Comparison of ENCODE assay signal across 9 mouse cellular contexts in the genomic region with DNA sequence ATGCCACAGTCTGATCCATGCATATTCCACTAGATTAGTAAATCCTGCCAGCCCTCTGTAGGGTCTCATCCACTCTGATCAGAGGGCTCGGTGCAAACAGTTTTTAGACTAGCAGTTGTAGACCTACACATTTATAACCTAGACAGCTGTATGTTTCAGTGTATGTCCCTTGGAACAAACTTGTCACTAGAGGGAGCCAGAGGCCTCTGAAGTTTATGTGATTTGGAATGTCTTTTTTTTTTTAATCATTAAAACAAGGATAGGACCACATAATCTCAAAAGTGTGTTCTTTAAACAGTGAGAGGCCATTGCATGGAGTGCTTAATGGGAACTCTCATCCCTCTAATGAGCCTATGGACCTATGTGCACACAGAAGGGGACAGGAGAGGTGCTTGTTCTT.
DNase-seq lines count a peak whose midpoint lies in the region; ATAC-seq and TF ChIP-seq lines count a peak whose summit lies in the region.
"Had no signal": no experiment of that assay in that cellular context is flagged by ENCODE, and none has a peak within 500 bp of the region (broad histone marks: within the 10 kb centered on the region; RNA-seq: fewer than 3 reads in every experiment).

No protein-coding gene starts in this region.

- peak; percentile 48 for DNase-seq in kidney, adult 2 months
- peak; percentile 7 for DNase-seq in CD4-positive helper T cell, adult 2 months (ENCODE audit: low read depth, low spot score)
- DNase-seq in MEL (ENCODE audit: low read depth, low spot score) = peak; percentile 55
- peak; percentile 76 for DNase-seq in kidney, postnatal 0 days (ENCODE audit: low spot score)
- no peak for DNase-seq in yolk sac, embryonic 10.5 days (ENCODE audit: low spot score)

- no peak for TF ChIP-seq POLR2A in kidney, adult 2 months (IDR thresholded peaks at IDR 0.05; ENCODE audit: low read depth, low read length)
- TF ChIP-seq POLR2A in MEL (IDR thresholded peaks at IDR 0.05; ENCODE audit: control insufficient read depth in 1 of 2, insufficient read depth in 1 of 2, low read depth in 1 of 2, low read length in 2 of 2, poor library complexity in 1 of 2) = no peak

- no peaks in the 10 kb centered on the region for H3K27me3 ChIP-seq in kidney, adult 2 months (replicated peaks; ENCODE audit: control insufficient read depth, insufficient read depth, low read length)
- H3K27me3 ChIP-seq in kidney, embryonic 16.5 days (ENCODE audit: insufficient read depth, low read length) = no peaks in the 10 kb centered on the region
- H3K27me3 ChIP-seq in MEL (ENCODE audit: control insufficient read depth in 1 of 2, insufficient read depth in 2 of 2, low read length in 2 of 2) = peaks cover 3 to 4% of the 10 kb centered on the region in 2 experiments; a peak in 3 of 4 replicates
- H3K27me3 ChIP-seq in kidney, postnatal 0 days (ENCODE audit: insufficient read depth, low read length) = no peaks in the 10 kb centered on the region
- H3K27me3 ChIP-seq: limb, embryonic 15.5 days had no signal

- H3K4me3 ChIP-seq in kidney, adult 2 months (ENCODE audit: insufficient read depth, low read depth, low read length) = no peak overlapping the region
- no peak overlapping the region for H3K4me3 ChIP-seq in kidney, embryonic 16.5 days (ENCODE audit: low read length)
- H3K4me3 ChIP-seq in MEL (ENCODE audit: control insufficient read depth in 1 of 2, insufficient read depth in 1 of 2, low read depth in 2 of 2, low read length in 2 of 2) = no peak overlapping the region
- H3K4me3 ChIP-seq in kidney, postnatal 0 days (replicated peaks; ENCODE audit: low read depth, low read length) = no peak overlapping the region
- H3K4me3 ChIP-seq: erythroblast, embryonic 14.5 days; limb, embryonic 15.5 days had no signal

- no peak for ATAC-seq in kidney, embryonic 16.5 days (ENCODE audit: low FRiP score, low TSS enrichment)
- no peak for ATAC-seq in kidney, postnatal 0 days (replicated peaks; ENCODE audit: low FRiP score, low read depth)
- ATAC-seq in erythroid progenitor cell, adult 5-6 weeks (replicated peaks; ENCODE audit: low FRiP score, poor library complexity, severe bottlenecking) = no peak

- no peaks in the 10 kb centered on the region for H3K4me1 ChIP-seq in kidney, adult 2 months (ENCODE audit: control insufficient read depth, insufficient read depth, low read length)
- no peaks in the 10 kb centered on the region for H3K4me1 ChIP-seq in kidney, embryonic 16.5 days (ENCODE audit: insufficient read depth, low read length)
- H3K4me1 ChIP-seq in MEL (ENCODE audit: control insufficient read depth in 1 of 2, insufficient read depth in 2 of 2, low read length in 2 of 2) = no peaks in the 10 kb centered on the region
- H3K4me1 ChIP-seq in kidney, postnatal 0 days (replicated peaks; ENCODE audit: insufficient read depth, low read length) = no peaks in the 10 kb centered on the region
- H3K4me1 ChIP-seq: limb, embryonic 15.5 days had no signal

- no peak overlapping the region for H3K9ac ChIP-seq in kidney, embryonic 16.5 days (replicated peaks; ENCODE audit: low read length)
- no peak overlapping the region for H3K9ac ChIP-seq in MEL (ENCODE audit: control insufficient read depth, low read depth, low read length, poor library complexity, severe bottlenecking)
- no peak overlapping the region for H3K9ac ChIP-seq in kidney, postnatal 0 days (ENCODE audit: low read depth, low read length)
- H3K9ac ChIP-seq: limb, embryonic 15.5 days had no signal

- no peak for TF ChIP-seq CTCF in kidney, adult 2 months (conservative IDR thresholded peaks at IDR 0.05; ENCODE audit: insufficient read depth, insufficient read length, low read depth, low read length)
- TF ChIP-seq CTCF in MEL (IDR thresholded peaks at IDR 0.05 in 2 of 3, conservative IDR thresholded peaks at IDR 0.05 in 1 of 3; ENCODE audit: control insufficient read depth in 1 of 3, insufficient read depth in 1 of 3, low read depth in 2 of 3, low read length in 3 of 3, poor library complexity in 1 of 3, severe bottlenecking in 1 of 3) = peak; percentile 5 to 64 (median 30); a peak in 3 of 6 replicates
- peak; percentile 73 for TF ChIP-seq CTCF in kidney, postnatal 0 days (IDR thresholded peaks at IDR 0.05; ENCODE audit: low read depth)

- no peak for TF ChIP-seq EP300 in MEL (IDR thresholded peaks at IDR 0.05; ENCODE audit: low read depth in 1 of 2, low read length in 2 of 2)

- H3K36me3 ChIP-seq in kidney, adult 2 months (ENCODE audit: control insufficient read depth, insufficient read depth, low read length) = no peaks in the 10 kb centered on the region
- H3K36me3 ChIP-seq in kidney, embryonic 16.5 days (ENCODE audit: insufficient read depth, low read length) = peaks cover 16% of the 10 kb centered on the region; the same call in 1 of the 2 replicates
- no peaks in the 10 kb centered on the region for H3K36me3 ChIP-seq in MEL (ENCODE audit: control insufficient read depth in 1 of 2, insufficient read depth in 2 of 2, low read length in 2 of 2)
- no peaks in the 10 kb centered on the region for H3K36me3 ChIP-seq in kidney, postnatal 0 days (ENCODE audit: insufficient read depth, low read length)

- H3K79me2 ChIP-seq in MEL (ENCODE audit: control insufficient read depth, insufficient read depth, low read length, poor library complexity) = no peaks in the 10 kb centered on the region

- TF ChIP-seq RAD21 in MEL (IDR thresholded peaks at IDR 0.05; ENCODE audit: low read depth, low read length) = peak; percentile 68

- H3K4me2 ChIP-seq in kidney, embryonic 16.5 days (replicated peaks; ENCODE audit: low read depth, low read length) = no peak overlapping the region
- H3K4me2 ChIP-seq in kidney, postnatal 0 days (ENCODE audit: low read length) = no peak overlapping the region
- H3K4me2 ChIP-seq: limb, embryonic 15.5 days had no signal

- H3K9me3 ChIP-seq in kidney, embryonic 16.5 days (ENCODE audit: low read length) = peaks cover 15% of the 10 kb centered on the region
- H3K9me3 ChIP-seq in MEL (replicated peaks; ENCODE audit: insufficient read depth, low read length) = no peaks in the 10 kb centered on the region
- H3K9me3 ChIP-seq in kidney, postnatal 0 days (replicated peaks; ENCODE audit: low read length) = no peaks in the 10 kb centered on the region

- 53% methylated on average over 1 of the region's 1 CpGs for WGBS in kidney, adult 2 months
- WGBS in kidney, embryonic 16.5 days = 64% methylated on average over 1 of the region's 1 CpGs
- 63% methylated on average over 1 of the region's 1 CpGs for WGBS in kidney, postnatal 0 days

- H3K27ac ChIP-seq in kidney, adult 2 months (ENCODE audit: insufficient read depth, low read depth, low read length) = no peak overlapping the region
- no peak overlapping the region for H3K27ac ChIP-seq in kidney, embryonic 16.5 days (ENCODE audit: low read length)
- H3K27ac ChIP-seq in MEL (ENCODE audit: control insufficient read depth, low read depth, low read length) = no peak overlapping the region
- H3K27ac ChIP-seq in kidney, postnatal 0 days = no peak overlapping the region
- H3K27ac ChIP-seq: limb, embryonic 15.5 days had no signal

TF ChIP-seq in MEL, 35 proteins besides CTCF, POLR2A, EP300 and RAD21:
- TF ChIP-seq SMC3 (IDR thresholded peaks at IDR 0.05; ENCODE audit: low read depth, low read length) (peak; percentile 58), MYC (IDR thresholded peaks at IDR 0.05; ENCODE audit: low read depth, low read length) (no peak), BHLHE40 (IDR thresholded peaks at IDR 0.05; ENCODE audit: borderline replicate concordance, low read depth, low read length) (no peak), ZC3H11A (IDR thresholded peaks at IDR 0.05; ENCODE audit: low read depth, low read length) (peak; percentile 45; the same call in 1 of the 2 replicates), ZKSCAN1 (IDR thresholded peaks at IDR 0.05; ENCODE audit: low read depth, low read length) (no peak), CHD1 (IDR thresholded peaks at IDR 0.05; ENCODE audit: low read depth, low read length) (no peak), ZNF384 (IDR thresholded peaks at IDR 0.05; ENCODE audit: low read depth, low read length) (peak; percentile 97)
